ENCODE assay signal across 23 mouse cellular contexts in genomic region chr5:64855199-64855598, GRCm38 (mm10). TPM values are rescaled to one million over a fixed set of nuclear protein-coding genes. Genes with fewer than 3 reads are reported as not detected.
DNase-seq lines count a peak whose midpoint lies in the region; TF ChIP-seq lines count a peak whose summit lies in the region.
"Had no signal": no experiment of that assay in that cellular context is flagged by ENCODE, and none has a peak within 500 bp of the region (broad histone marks: within the 10 kb centered on the region; RNA-seq: fewer than 3 reads in every experiment).

No protein-coding gene starts in this region.

- H3K27me3 ChIP-seq in heart, embryonic 10.5 days (ENCODE audit: insufficient read depth, poor library complexity, severe bottlenecking), result no peaks in the 10 kb centered on the region
- no peaks in the 10 kb centered on the region for H3K27me3 ChIP-seq in kidney, adult 2 months (replicated peaks; ENCODE audit: control insufficient read depth, insufficient read depth, low read length)
- H3K27me3 ChIP-seq: CH12.LX, Patski had no signal

- H3K4me1 ChIP-seq in heart, embryonic 10.5 days, result 0 out of 2 replicates have a peak, but pooled peaks cover 5% of the 10 kb centered on the region
- H3K4me1 ChIP-seq in ES-E14 (ENCODE audit: control insufficient read depth in 2 of 2, insufficient read depth in 2 of 2, low read length in 2 of 2, poor library complexity in 1 of 2), result peaks cover 0 to 2% of the 10 kb centered on the region in 2 experiments; a peak in 1 of 4 replicates
- peaks cover 12% of the 10 kb centered on the region for H3K4me1 ChIP-seq in kidney, adult 2 months (ENCODE audit: control insufficient read depth, insufficient read depth, low read length)

- DNase-seq in heart, adult 11 months, result peak; percentile 23
- no peak for DNase-seq in heart, embryonic 10.5 days (ENCODE audit: low spot score)
- DNase-seq in ES-CJ7 (ENCODE audit: low read depth, low spot score) (peak; percentile 31), ES-E14 (ENCODE audit: low read depth, low spot score) (no peak), R1 (ENCODE audit: low read depth, low spot score) (peak; percentile 80)
- no peak for DNase-seq in kidney, adult 2 months
- DNase-seq in embryo, embryonic 11 days, result no peak
- no peak for DNase-seq in left cerebral cortex, adult 2 months (ENCODE audit: extremely low spot score in 1 of 2, low spot score in 2 of 2)
- DNase-seq: adrenal gland, adult 2 months; adrenal gland, adult 8-10 months; adrenal gland, postnatal 10 days; adrenal gland, postnatal 14 days; adrenal gland, postnatal 25 days; adrenal gland, postnatal 36 days; B cell, adult 2 months; cerebellum, adult 11 months; cerebellum, adult 11-12 months; cerebellum, adult 18-20 months; cerebellum, adult 2 months; cerebellum, adult 8-10 months had no signal

- intact Hi-C loops in left cerebral cortex, adult 2 months (cut with DNase I), result no loop called here

- no peak for TF ChIP-seq CTCF in kidney, adult 2 months (conservative IDR thresholded peaks at IDR 0.05; ENCODE audit: insufficient read depth, insufficient read length, low read depth, low read length)
- no peak for TF ChIP-seq CTCF in left cerebral cortex, adult 2 months (IDR thresholded peaks at IDR 0.05)

- H3K27ac ChIP-seq in heart, embryonic 10.5 days, result no peak overlapping the region
- H3K27ac ChIP-seq in ES-E14 (ENCODE audit: insufficient read depth, low read depth, low read length, poor library complexity, severe bottlenecking), result no peak overlapping the region
- no peak overlapping the region for H3K27ac ChIP-seq in kidney, adult 2 months (ENCODE audit: insufficient read depth, low read depth, low read length)
- no peak overlapping the region for H3K27ac ChIP-seq in left cerebral cortex, adult 2 months

- H3K9ac ChIP-seq in ES-E14 (ENCODE audit: insufficient read depth, low read depth, low read length, poor library complexity, severe bottlenecking), result no peak overlapping the region

- in situ Hi-C loops in ES-E14 (cut with MboI; ENCODE audit: low sequenced_read_pairs in 2 of 2, unreplicated experiment in 2 of 2), result no loop called here

- H3K36me3 ChIP-seq in heart, embryonic 10.5 days, result peaks cover 3% of the 10 kb centered on the region; the same call in 1 of the 2 replicates
- H3K36me3 ChIP-seq in ES-E14 (ENCODE audit: control insufficient read depth, insufficient read depth, low read length, poor library complexity, severe bottlenecking), result no peaks in the 10 kb centered on the region
- H3K36me3 ChIP-seq in kidney, adult 2 months (ENCODE audit: control insufficient read depth, insufficient read depth, low read length), result no peaks in the 10 kb centered on the region
- H3K36me3 ChIP-seq: G1E had no signal

- no peak overlapping the region for H3K4me3 ChIP-seq in heart, embryonic 10.5 days
- no peak overlapping the region for H3K4me3 ChIP-seq in ES-E14 (ENCODE audit: insufficient read depth in 1 of 2, low read depth in 1 of 2, low read length in 2 of 2, poor library complexity in 1 of 2, severe bottlenecking in 1 of 2)
- no peak overlapping the region for H3K4me3 ChIP-seq in kidney, adult 2 months (ENCODE audit: insufficient read depth, low read depth, low read length)
- no peak overlapping the region for H3K4me3 ChIP-seq in left cerebral cortex, adult 2 months

- 0 out of 2 replicates have a peak, but pooled peaks cover 3% of the 10 kb centered on the region for H3K9me3 ChIP-seq in heart, embryonic 10.5 days
- H3K9me3 ChIP-seq in ES-E14 (ENCODE audit: control insufficient read depth, insufficient read depth, low read depth, low read length), result no peaks in the 10 kb centered on the region

- TF ChIP-seq POLR2A in kidney, adult 2 months (IDR thresholded peaks at IDR 0.05; ENCODE audit: low read depth, low read length), result no peak

TF ChIP-seq in ES-E14, 5 proteins besides CTCF, POLR2A, EP300 and RAD21:
- TF ChIP-seq MAFK (IDR thresholded peaks at IDR 0.05; ENCODE audit: insufficient read depth, low read depth, low read length) (no peak), ZNF384 (IDR thresholded peaks at IDR 0.05; ENCODE audit: low read depth, low read length) (peak; percentile 67; the same call in 1 of the 2 replicates)
TF ChIP-seq in ES-E14: peak in this region for 1.

RNA-seq across cellular contexts. Expression of gene Klf3, which starts 52.0 kb away (rescaled TPM):
- polyA plus RNA-seq in heart, embryonic 10.5 days (2016; fragmentation: Nextera tagmentation; extraction: Ambion mirVana), result 49.6 and 61.8 TPM in 2 replicates
- 22.9 and 31.8 TPM in 2 replicates for total RNA-seq in ES-E14 (2012; rRNA removed)
- polyA plus RNA-seq in kidney, adult 2 months (2012; rRNA removed), result 46.9 and 47.0 TPM in 2 replicates
- 10 to 100 TPM; 28.4 to 35.8 TPM for total RNA-seq in left cerebral cortex, adult 2 months (2021)

Comparison
In these comparisons a context has a peak if more than half of its experiments do, and no peak if none do; other contexts are left out.
1. DNase-seq: peak in heart, adult 11 months (single experiment), ES-CJ7 (single experiment) and R1 (single experiment); none in heart, embryonic 10.5 days (single experiment), ES-E14 (single experiment), kidney, adult 2 months (single experiment), embryo, embryonic 11 days (single experiment) and left cerebral cortex, adult 2 months (0 of 2).